Mouse (Mus musculus) heart, adult 2 months (tissue): ENCODE measurements at regions not wholly inside any gene's neighbourhood (a gene's known extent, or its start where the extent isn't known, plus 50 kb on each side); places are given as distances from the start of the nearest gene placed in this dataset.

Source experiments
- DNase-seq, 2 experiments: peaks; one replicate each; pipeline ENCODE4 v3.0.0; 2021
- H3K27ac ChIP-seq: fragments of 200-600 bp; 2 replicates; pipeline ENCODE4 v1.8.1; 2022
- H3K27me3 ChIP-seq: fragments of 200-500 bp; 2 replicates; pipeline ENCODE4 v1.6.1; 2012; ENCODE audit warnings: mild to moderate bottlenecking, low read length, inconsistent platforms, mixed read lengths; ENCODE audit not compliant: control insufficient read depth, insufficient read depth
- H3K36me3 ChIP-seq: fragments of 200-500 bp; 2 replicates; pipeline ENCODE4 v1.6.1; 2012; ENCODE audit warnings: low read length, inconsistent platforms; ENCODE audit not compliant: control insufficient read depth, insufficient read depth
- H3K4me1 ChIP-seq: fragments of 200-500 bp; 2 replicates; pipeline ENCODE4 v1.6.1; 2011; ENCODE audit warnings: low read length; ENCODE audit not compliant: control insufficient read depth, insufficient read depth
- H3K4me3 ChIP-seq: fragments of 200-600 bp; 2 replicates; pipeline ENCODE4 v1.8.1; 2022
- H3K79me2 ChIP-seq: fragments of 200-500 bp; replicated peaks from 2 replicates; pipeline ENCODE4 v1.6.1; 2012; ENCODE audit warnings: mild to moderate bottlenecking, inconsistent platforms, low read length, moderate library complexity, mixed read lengths; ENCODE audit not compliant: control insufficient read depth, insufficient read depth
- H3K9ac ChIP-seq: fragments of 200-500 bp; 2 replicates; pipeline ENCODE4 v1.6.1; 2012; ENCODE audit warnings: low read depth, mild to moderate bottlenecking, control low read depth, inconsistent platforms, low read length, mixed read lengths
- CTCF ChIP-seq: fragments of 200-600 bp; IDR thresholded peaks from 2 replicates; pipeline ENCODE4 v1.8.1; 2022; ENCODE audit warnings: antibody characterized with exemption, mild to moderate bottlenecking, moderate library complexity
- EP300 ChIP-seq: fragments of 200-500 bp; IDR thresholded peaks from 2 replicates; pipeline ENCODE4 v1.6.1; 2011; ENCODE audit warnings: low read depth, low read length, control low read depth; ENCODE audit not compliant: insufficient read depth
- POLR2A ChIP-seq: fragments of 200-500 bp; IDR thresholded peaks from 2 replicates; pipeline ENCODE4 v1.6.1; 2011; ENCODE audit warnings: mild to moderate bottlenecking, low read depth, low read length, control low read depth; ENCODE audit not compliant: insufficient read depth
- WGBS: fragments of 180-500 bp; shearing (Covaris S2); methylation state at CpG from one replicate; pipeline ENCODE4 v1.1.7; 2018; 5-methylcytosine and 5-hydroxymethylcytosine counted together
- intact Hi-C: fragments of 180-260 bp; cut with DNase I; formaldehyde crosslinking; loops from one replicate; pipeline ENCODE4 v1.15.1; 2025

DNA sequence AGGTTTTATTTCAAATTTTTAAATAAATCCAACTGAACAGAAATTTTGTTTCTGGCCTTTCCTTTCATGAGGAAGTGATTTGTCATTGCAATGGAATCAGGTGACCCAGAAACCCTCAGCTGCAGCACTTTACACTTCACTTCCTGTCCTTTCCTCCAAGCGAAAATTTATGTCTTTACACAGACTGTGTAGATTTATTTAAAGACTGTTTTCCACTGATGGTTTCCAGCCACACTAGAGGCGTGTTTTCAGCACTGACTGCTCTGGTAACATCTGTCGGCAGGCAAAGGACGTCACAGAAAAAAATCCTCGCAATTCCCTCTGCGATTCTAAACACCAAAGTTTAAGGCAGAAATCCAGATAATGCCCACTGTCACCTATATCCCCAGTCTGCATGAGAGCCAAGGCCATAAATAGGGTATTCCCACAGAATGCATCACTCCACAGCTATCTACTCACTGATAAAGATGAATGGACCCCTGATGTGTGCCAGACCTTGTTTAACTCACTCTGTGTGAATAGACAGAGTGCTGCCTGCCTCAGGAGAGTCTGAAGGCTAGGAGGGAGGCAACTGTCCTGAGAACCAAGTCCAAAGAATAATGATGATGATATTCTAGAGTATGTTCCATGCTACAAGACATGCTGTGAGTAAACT is 247.9 kb downstream of the 4930544G11Rik start:
- DNase-seq = no peak
- H3K4me3 ChIP-seq = no peak overlapping the region
- 9% methylated on average over 6 of the region's 6 CpGs for WGBS
- H3K4me1 ChIP-seq = no peaks in the 10 kb centered on the region
- no peaks in the 10 kb centered on the region for H3K36me3 ChIP-seq
- H3K79me2 ChIP-seq = no peaks in the 10 kb centered on the region
- no peak overlapping the region for H3K27ac ChIP-seq
- no peak overlapping the region for H3K9ac ChIP-seq
- intact Hi-C loops = no loop called here
- H3K27me3 ChIP-seq = no peaks in the 10 kb centered on the region
- TF ChIP-seq EP300 (no peak), CTCF (no peak), POLR2A (no peak)

- intact Hi-C loops = no loop called here
- Histone ChIP-seq H3K9ac (no peak overlapping the region), H3K4me1 (no peaks in the 10 kb centered on the region), H3K36me3 (no peaks in the 10 kb centered on the region), H3K79me2 (no peaks in the 10 kb centered on the region), H3K4me3 (no peak overlapping the region), H3K27ac (no peak overlapping the region), H3K27me3 (no peaks in the 10 kb centered on the region)
- DNase-seq = no peak
- 63% methylated on average over 5 of the region's 5 CpGs for WGBS
- TF ChIP-seq CTCF (no peak), POLR2A (no peak)
Measured at GRCm38 (mm10) chr6:66206197-66206925, 254.0 kb downstream of the 4930544G11Rik start.

GRCm38 (mm10) chr6:66217543-66217942 is 265.1 kb downstream of the 4930544G11Rik start:
- no peaks in the 10 kb centered on the region for H3K4me1 ChIP-seq
- intact Hi-C loops = no loop called here
- TF ChIP-seq EP300 = no peak
- no peak for TF ChIP-seq POLR2A
- TF ChIP-seq CTCF = no peak
- H3K79me2 ChIP-seq = no peaks in the 10 kb centered on the region
- no peaks in the 10 kb centered on the region for H3K27me3 ChIP-seq
- no peak for DNase-seq
- no peak overlapping the region for H3K4me3 ChIP-seq
- H3K9ac ChIP-seq = no peak overlapping the region
- WGBS = 36% methylated on average over 2 of the region's 2 CpGs
- no peaks in the 10 kb centered on the region for H3K36me3 ChIP-seq
- H3K27ac ChIP-seq = no peak overlapping the region

DNA sequence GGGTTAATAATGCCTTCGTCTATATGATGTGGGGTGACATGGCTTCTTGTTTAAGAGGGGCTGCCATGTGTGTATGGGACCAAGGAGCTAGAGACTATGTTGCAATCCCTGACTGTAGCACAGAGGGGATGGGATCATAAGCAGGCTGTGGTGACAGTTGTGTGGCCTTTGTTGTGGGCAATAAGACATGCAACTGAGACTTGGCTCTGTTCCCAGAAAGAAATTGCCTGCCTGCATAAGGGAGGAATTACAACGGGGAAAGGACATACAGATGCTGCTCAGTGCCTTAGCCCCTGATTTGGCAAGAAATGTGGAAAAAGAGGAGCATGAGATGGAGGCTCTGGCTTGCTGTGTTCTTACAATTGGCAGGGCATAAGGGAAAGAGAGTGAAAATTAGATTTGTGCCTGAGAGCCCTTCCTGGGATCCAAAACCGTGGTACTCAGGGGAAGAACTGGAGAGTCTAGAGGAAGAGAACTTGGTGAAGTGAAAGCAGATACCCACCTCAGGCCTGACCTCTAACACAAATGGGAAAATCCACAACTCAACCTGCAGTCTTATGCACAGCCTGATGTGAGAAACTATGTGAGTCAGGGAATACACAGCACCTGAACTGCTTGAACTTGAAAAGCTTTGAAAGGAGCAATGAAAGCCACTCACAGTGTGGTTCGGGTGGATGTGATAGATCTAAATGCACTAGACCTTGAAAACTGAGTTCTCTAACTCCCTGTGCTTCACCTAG is 271.9 kb downstream of the 4930544G11Rik start:
- Histone ChIP-seq H3K4me1 (no peaks in the 10 kb centered on the region), H3K36me3 (no peaks in the 10 kb centered on the region), H3K79me2 (no peaks in the 10 kb centered on the region), H3K27me3 (no peaks in the 10 kb centered on the region), H3K9ac (no peak overlapping the region), H3K27ac (no peak overlapping the region), H3K4me3 (no peak overlapping the region)
- no peak for DNase-seq
- intact Hi-C loops = no loop called here
- 52% methylated on average over 4 of the region's 4 CpGs for WGBS
- TF ChIP-seq POLR2A (no peak), EP300 (no peak), CTCF (no peak)

DNA sequence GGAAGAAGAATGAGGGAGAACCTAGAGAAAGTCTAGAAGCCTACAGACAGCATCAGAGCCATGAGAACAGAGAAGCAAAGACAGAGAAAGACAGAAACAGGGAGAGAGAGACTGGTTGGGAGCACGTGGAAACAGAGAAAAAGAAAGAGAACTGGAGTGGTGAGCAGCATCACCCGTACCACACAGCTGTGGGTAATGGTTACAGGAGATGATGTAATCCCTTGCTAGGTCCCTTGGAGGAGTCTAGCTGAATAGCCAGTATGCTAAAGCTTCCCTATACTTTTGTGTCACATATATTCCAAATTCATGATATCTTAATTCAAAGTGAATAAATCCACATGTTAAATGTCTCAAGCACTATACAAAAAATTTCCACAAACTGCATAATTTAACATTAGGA is 284.0 kb downstream of the 4930544G11Rik start:
- no peak for DNase-seq
- WGBS = 55% methylated on average over 2 of the region's 2 CpGs
- no peak overlapping the region for H3K4me3 ChIP-seq
- H3K4me1 ChIP-seq = no peaks in the 10 kb centered on the region
- no peaks in the 10 kb centered on the region for H3K36me3 ChIP-seq
- H3K27me3 ChIP-seq = no peaks in the 10 kb centered on the region
- TF ChIP-seq EP300 = no peak
- TF ChIP-seq CTCF = no peak
- TF ChIP-seq POLR2A = no peak
- no peak overlapping the region for H3K27ac ChIP-seq
- H3K79me2 ChIP-seq = no peaks in the 10 kb centered on the region
- no peak overlapping the region for H3K9ac ChIP-seq
- intact Hi-C loops = no loop called here

DNA sequence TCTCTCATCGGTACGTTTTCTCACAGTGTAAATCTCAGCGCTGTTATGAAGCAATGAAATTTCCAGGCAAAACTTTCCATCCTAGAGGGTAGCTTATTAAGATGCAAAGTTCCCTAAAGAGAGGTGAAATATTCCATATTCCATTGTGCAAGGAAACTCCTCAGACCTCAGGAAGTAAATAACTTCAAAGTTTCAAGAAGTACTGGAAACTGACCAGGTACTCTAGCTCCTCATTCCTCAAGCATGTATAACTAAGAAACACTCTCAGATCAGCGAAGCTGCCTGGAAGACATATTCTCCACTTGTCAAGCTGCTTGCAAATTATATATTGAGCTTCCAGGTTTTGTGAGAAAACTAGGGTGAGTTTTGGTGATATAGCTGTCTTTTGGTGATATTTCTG is 279.8 kb upstream of the Mad2l1 start:
- no peak overlapping the region for H3K27ac ChIP-seq
- TF ChIP-seq EP300 = no peak
- no peak for TF ChIP-seq POLR2A
- TF ChIP-seq CTCF = no peak
- H3K4me3 ChIP-seq = no peak overlapping the region
- no peak overlapping the region for H3K9ac ChIP-seq
- intact Hi-C loops = no loop called here
- H3K27me3 ChIP-seq = no peaks in the 10 kb centered on the region
- no peaks in the 10 kb centered on the region for H3K36me3 ChIP-seq
- H3K4me1 ChIP-seq = no peaks in the 10 kb centered on the region
- 81% methylated on average over 4 of the region's 4 CpGs for WGBS
- no peak for DNase-seq
- H3K79me2 ChIP-seq = no peaks in the 10 kb centered on the region
